8 mouse cellular contexts compared by ENCODE assay signal in the genomic region with DNA sequence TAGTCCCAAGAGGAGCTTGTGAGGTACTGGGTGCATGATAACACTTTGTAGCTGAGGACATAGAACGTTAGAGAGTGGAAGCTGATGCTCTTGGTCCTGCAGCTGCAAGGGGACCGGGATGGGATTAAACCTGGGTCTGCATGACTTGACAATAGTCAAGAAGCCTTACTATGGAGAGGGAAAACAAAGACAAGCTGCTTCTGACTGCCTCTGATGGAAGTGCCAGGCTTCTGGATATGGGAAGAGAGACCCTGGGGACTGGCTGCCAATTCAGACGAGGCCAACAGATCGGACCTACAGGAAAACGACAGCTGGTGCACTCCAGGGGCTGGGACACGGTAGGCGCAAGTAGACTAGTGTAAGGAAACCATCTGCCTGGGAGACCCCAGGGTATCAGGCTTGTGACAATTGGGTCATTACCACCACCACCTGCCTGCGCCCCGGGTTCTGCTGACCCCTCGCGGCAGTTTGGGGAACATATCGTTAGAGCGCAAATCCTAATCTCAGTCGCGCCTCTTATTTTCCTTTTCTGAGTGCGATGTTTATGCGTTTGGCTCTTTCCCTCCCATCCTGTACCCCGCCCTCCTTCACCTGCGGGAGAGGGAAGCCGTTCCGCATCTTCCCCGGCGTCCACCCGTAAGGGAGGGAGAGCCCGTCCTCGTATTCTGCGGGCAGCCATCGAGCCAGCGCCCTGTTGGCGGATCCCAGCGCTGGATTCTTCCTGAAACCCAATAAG. TPM values are rescaled to one million over a fixed set of nuclear protein-coding genes. Genes with fewer than 3 reads are reported as not detected.
DNase-seq lines count a peak whose midpoint lies in the region; ATAC-seq and TF ChIP-seq lines count a peak whose summit lies in the region.

No protein-coding gene starts in this region.

- ATAC-seq in hindbrain, embryonic 12.5 days (ENCODE audit: low FRiP score) = peak; percentile 94

- peak; percentile 43 for DNase-seq in layer of hippocampus, adult 11-12 months (ENCODE audit: low spot score)
- no peak for DNase-seq in layer of hippocampus, adult 9-10 months (ENCODE audit: low spot score)
- peak; percentile 20 to 59 for DNase-seq in left cerebral cortex, postnatal 10 days (ENCODE audit: extremely low spot score in 1 of 2, low spot score in 2 of 2)
- DNase-seq in mesoderm, embryonic 11.5 days (ENCODE audit: low read depth, low spot score) = peak; percentile 73

- peaks cover under 1% of the 10 kb centered on the region; the same call in 1 of the 2 replicates for H3K4me1 ChIP-seq in bone marrow macrophage, adult 2 months (ENCODE audit: control insufficient read depth, insufficient read depth, low read length)
- H3K4me1 ChIP-seq in embryonic fibroblast, embryonic 13.5 days (ENCODE audit: control insufficient read depth, insufficient read depth, low read length) = no peaks in the 10 kb centered on the region
- peaks cover 16% of the 10 kb centered on the region for H3K4me1 ChIP-seq in hindbrain, embryonic 12.5 days
- H3K4me1 ChIP-seq in small intestine, adult 2 months (ENCODE audit: control insufficient read depth, insufficient read depth, insufficient read length, low read length) = no peaks in the 10 kb centered on the region

- WGBS in hindbrain, embryonic 12.5 days = 3% methylated on average over 31 of the region's 31 CpGs
- WGBS in small intestine, adult 2 months = 4% methylated on average over 31 of the region's 31 CpGs

- no peaks in the 10 kb centered on the region for H3K9me3 ChIP-seq in hindbrain, embryonic 12.5 days (replicated peaks)

- peak overlapping the region; percentile 40 for H3K4me3 ChIP-seq in bone marrow macrophage, adult 2 months (ENCODE audit: insufficient read depth, low read length)
- peak overlapping the region; percentile 29 for H3K4me3 ChIP-seq in embryonic fibroblast, embryonic 13.5 days (ENCODE audit: insufficient read depth, low read length)
- H3K4me3 ChIP-seq in hindbrain, embryonic 12.5 days = peak overlapping the region; percentile 37
- H3K4me3 ChIP-seq in small intestine, adult 2 months (ENCODE audit: low read depth, low read length) = peak overlapping the region; percentile 52

- TF ChIP-seq POLR2A in bone marrow macrophage, adult 2 months (IDR thresholded peaks at IDR 0.05; ENCODE audit: borderline replicate concordance, low read depth, low read length) = no peak
- TF ChIP-seq POLR2A in embryonic fibroblast, embryonic 13.5 days (IDR thresholded peaks at IDR 0.05; ENCODE audit: low read depth, low read length) = no peak
- no peak for TF ChIP-seq POLR2A in small intestine, adult 2 months (IDR thresholded peaks at IDR 0.05; ENCODE audit: low read depth, low read length)

- H3K36me3 ChIP-seq in hindbrain, embryonic 12.5 days = no peaks in the 10 kb centered on the region
- H3K36me3 ChIP-seq in small intestine, adult 2 months (ENCODE audit: control insufficient read depth, insufficient read depth, low read length) = no peaks in the 10 kb centered on the region

- peak; percentile 62 for TF ChIP-seq CTCF in bone marrow macrophage, adult 2 months (IDR thresholded peaks at IDR 0.05; ENCODE audit: low read depth, low read length)
- peak; percentile 61; the same call in 1 of the 2 replicates for TF ChIP-seq CTCF in embryonic fibroblast, embryonic 13.5 days (IDR thresholded peaks at IDR 0.05; ENCODE audit: borderline replicate concordance, insufficient read depth, low read length)
- peak; percentile 62; the same call in 1 of the 2 replicates for TF ChIP-seq CTCF in small intestine, adult 2 months (IDR thresholded peaks at IDR 0.05; ENCODE audit: extremely low read depth, insufficient read length, insufficient replicate concordance, low read depth, low read length)

- intact Hi-C loops in left cerebral cortex, postnatal 10 days (cut with DNase I) = loop anchor here (5.0 kb wide), 1 partner anchor 155 kb away; the partner anchor contains the start of gene Rnf43

- H3K27me3 ChIP-seq in hindbrain, embryonic 12.5 days = peaks cover 6% of the 10 kb centered on the region; the same call in 1 of the 2 replicates
- H3K27me3 ChIP-seq in small intestine, adult 2 months (ENCODE audit: control insufficient read depth, insufficient read depth, low read length) = 0 out of 2 replicates have a peak, but pooled peaks cover 5% of the 10 kb centered on the region

- H3K27ac ChIP-seq in bone marrow macrophage, adult 2 months (ENCODE audit: insufficient read depth, low read depth, low read length) = no peak overlapping the region
- no peak overlapping the region for H3K27ac ChIP-seq in embryonic fibroblast, embryonic 13.5 days (ENCODE audit: insufficient read depth, low read length)
- H3K27ac ChIP-seq in hindbrain, embryonic 12.5 days = peak overlapping the region; percentile 62
- no peak overlapping the region for H3K27ac ChIP-seq in small intestine, adult 2 months (ENCODE audit: insufficient read depth, low read depth, low read length)

- H3K9ac ChIP-seq in hindbrain, embryonic 12.5 days = peak overlapping the region; percentile 60

- peak overlapping the region; percentile 66 for H3K4me2 ChIP-seq in hindbrain, embryonic 12.5 days (replicated peaks)

RNA-seq across cellular contexts. Expression of gene Lpo, which starts 11.2 kb away (rescaled TPM):
- not detected in 2 replicates for polyA plus RNA-seq in bone marrow macrophage, adult 2 months (2012; ENCODE audit: insufficient read depth, insufficient read length, missing spikeins)
- not detected in 2 replicates for polyA plus RNA-seq in embryonic fibroblast, embryonic 13.5 days (2011; ENCODE audit: insufficient read length, low read depth, missing spikeins)
- polyA plus RNA-seq in hindbrain, embryonic 12.5 days (2016; fragmentation: Nextera tagmentation; extraction: Ambion mirVana) = 0.53 and 0.79 TPM in 2 replicates
- 1 to 10 TPM; 1.5 to 2.7 TPM for total RNA-seq in left cerebral cortex, postnatal 10 days (2021)
- polyA plus RNA-seq in small intestine, adult 2 months (2012; rRNA removed) = 0.20 TPM in 1 of 2 replicates, not detected in the other

RNA-seq across cellular contexts. Expression of gene Mpo, which starts 23.5 kb away (rescaled TPM):
- polyA plus RNA-seq in bone marrow macrophage, adult 2 months (2012; ENCODE audit: insufficient read depth, insufficient read length, missing spikeins) = 1.1 and 1.7 TPM in 2 replicates
- not detected in 2 replicates for polyA plus RNA-seq in embryonic fibroblast, embryonic 13.5 days (2011; ENCODE audit: insufficient read length, low read depth, missing spikeins)
- 1.7 and 2.3 TPM in 2 replicates for polyA plus RNA-seq in hindbrain, embryonic 12.5 days (2016; fragmentation: Nextera tagmentation; extraction: Ambion mirVana)
- total RNA-seq in left cerebral cortex, postnatal 10 days (2021) = not detected
- 0.08 and 0.14 TPM in 2 replicates for polyA plus RNA-seq in small intestine, adult 2 months (2012; rRNA removed)

RNA-seq across cellular contexts. Expression of gene Mks1, which starts 36.1 kb away (rescaled TPM):
- 4.7 and 6.3 TPM in 2 replicates for polyA plus RNA-seq in bone marrow macrophage, adult 2 months (2012; ENCODE audit: insufficient read depth, insufficient read length, missing spikeins)
- 4.3 and 7.4 TPM in 2 replicates for polyA plus RNA-seq in embryonic fibroblast, embryonic 13.5 days (2011; ENCODE audit: insufficient read length, low read depth, missing spikeins)
- 15.9 and 19.5 TPM in 2 replicates for polyA plus RNA-seq in hindbrain, embryonic 12.5 days (2016; fragmentation: Nextera tagmentation; extraction: Ambion mirVana)
- total RNA-seq in left cerebral cortex, postnatal 10 days (2021) = 1 to 10 TPM; 4.6 to 5.0 TPM
- 2.4 and 5.0 TPM in 2 replicates for polyA plus RNA-seq in small intestine, adult 2 months (2012; rRNA removed)

RNA-seq across cellular contexts. Expression of gene Tspoap1, which starts 56.5 kb away (rescaled TPM):
- polyA plus RNA-seq in bone marrow macrophage, adult 2 months (2012; ENCODE audit: insufficient read depth, insufficient read length, missing spikeins) = 2.6 and 2.9 TPM in 2 replicates
- 1.2 TPM in 2 replicates for polyA plus RNA-seq in embryonic fibroblast, embryonic 13.5 days (2011; ENCODE audit: insufficient read length, low read depth, missing spikeins)
- 30.5 and 32.7 TPM in 2 replicates for polyA plus RNA-seq in hindbrain, embryonic 12.5 days (2016; fragmentation: Nextera tagmentation; extraction: Ambion mirVana)
- 100 to 1,000 TPM; 148 to 150 TPM for total RNA-seq in left cerebral cortex, postnatal 10 days (2021)
- polyA plus RNA-seq in small intestine, adult 2 months (2012; rRNA removed) = 0.89 and 1.3 TPM in 2 replicates

RNA-seq across cellular contexts. Expression of gene Epx, which starts 58.5 kb away (rescaled TPM):
- not detected in 2 replicates for polyA plus RNA-seq in bone marrow macrophage, adult 2 months (2012; ENCODE audit: insufficient read depth, insufficient read length, missing spikeins)
- not detected in 2 replicates for polyA plus RNA-seq in embryonic fibroblast, embryonic 13.5 days (2011; ENCODE audit: insufficient read length, low read depth, missing spikeins)
- 0.15 TPM in 1 of 2 replicates, not detected in the other for polyA plus RNA-seq in hindbrain, embryonic 12.5 days (2016; fragmentation: Nextera tagmentation; extraction: Ambion mirVana)
- under 1 TPM; 0.36 to 0.77 TPM for total RNA-seq in left cerebral cortex, postnatal 10 days (2021)
- polyA plus RNA-seq in small intestine, adult 2 months (2012; rRNA removed) = 0.08 TPM in 1 of 2 replicates, not detected in the other
